Mouse (Mus musculus) retina, adult 2 months (tissue): ENCODE results near the gene Atxn1.

ENCODE experiments used
- DNase-seq: peaks from one replicate; pipeline ENCODE4 v3.0.0-alpha.2; 2012; ENCODE audit warnings: low read depth, low spot score

The Atxn1 gene

DNA sequence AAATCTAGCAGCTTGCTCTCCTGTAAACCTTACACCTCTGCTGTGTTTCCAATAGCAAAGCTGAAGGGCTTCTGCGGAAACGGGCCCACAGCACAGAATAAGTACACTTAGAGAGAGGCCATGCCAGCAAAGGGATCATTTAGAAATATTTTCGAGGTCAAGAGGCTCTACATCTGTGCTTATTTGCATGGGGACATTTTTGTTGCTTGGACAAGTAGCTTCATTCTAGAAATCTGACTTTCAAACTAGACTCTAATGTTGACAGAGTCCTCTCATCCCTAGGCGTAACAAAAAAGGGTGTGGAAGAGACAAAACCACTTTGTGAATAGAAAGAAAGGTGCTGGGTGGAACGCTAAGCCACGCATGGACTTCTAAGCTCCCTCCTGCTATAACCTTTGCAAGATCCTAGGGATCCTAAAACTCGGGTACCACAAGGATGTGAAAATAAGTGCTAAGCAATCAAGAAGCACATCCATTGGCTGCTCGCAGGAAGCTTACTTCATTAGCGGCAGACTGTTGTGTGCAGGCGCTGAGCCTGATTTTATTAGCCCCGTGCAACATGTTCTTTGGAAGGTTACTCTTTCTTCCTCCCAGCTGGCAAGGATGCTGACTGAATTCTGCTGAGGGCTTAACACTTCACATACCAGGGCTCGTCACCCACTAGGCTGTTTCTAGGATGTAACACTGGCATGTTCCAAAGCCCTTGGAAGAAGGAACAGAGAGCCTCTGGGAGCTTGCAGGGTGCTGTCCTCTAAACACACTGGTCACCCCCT lies 334.1 kb downstream of the Atxn1 start:
- no peak for DNase-seq

DNA sequence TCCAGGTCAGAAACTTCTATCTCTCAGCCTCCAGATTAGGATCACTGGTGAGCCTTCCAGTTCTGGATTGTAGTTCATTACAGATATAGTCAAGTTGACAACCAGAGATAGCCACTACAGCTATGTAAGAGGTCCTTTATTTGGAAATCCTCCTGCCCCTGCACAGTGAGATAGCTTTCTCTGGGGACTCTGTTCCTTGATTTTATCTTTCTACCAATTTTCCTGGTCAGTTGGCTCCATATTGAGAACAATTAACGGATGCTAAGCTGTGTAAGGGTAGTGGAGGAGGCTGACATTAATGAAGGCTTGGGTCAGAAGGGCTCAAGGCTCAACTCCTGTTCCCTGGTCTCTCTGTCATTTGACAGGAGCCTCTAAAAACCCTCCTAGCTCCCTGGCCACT lies 335.1 kb downstream of the Atxn1 start:
- no peak for DNase-seq

DNA sequence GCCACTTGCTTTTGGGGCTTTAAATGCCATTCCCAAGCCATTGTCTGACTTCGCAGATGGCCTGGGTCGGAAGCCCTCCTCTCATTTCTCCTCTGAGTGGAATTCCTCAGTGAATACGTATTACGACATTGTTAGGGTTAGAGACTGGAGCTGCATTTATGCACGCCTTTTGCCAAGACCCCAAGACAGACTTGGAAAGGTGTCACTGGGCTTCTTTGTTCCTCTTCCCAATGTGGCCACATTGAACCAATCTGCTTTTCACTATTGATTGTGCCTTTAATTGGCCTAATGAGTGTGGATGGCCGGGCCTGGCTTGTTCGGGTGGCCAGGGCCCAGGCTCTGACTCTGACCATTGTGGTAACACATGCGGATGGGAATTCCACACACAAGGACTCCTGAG lies 336.5 kb downstream of the Atxn1 start:
- no peak for DNase-seq

DNA sequence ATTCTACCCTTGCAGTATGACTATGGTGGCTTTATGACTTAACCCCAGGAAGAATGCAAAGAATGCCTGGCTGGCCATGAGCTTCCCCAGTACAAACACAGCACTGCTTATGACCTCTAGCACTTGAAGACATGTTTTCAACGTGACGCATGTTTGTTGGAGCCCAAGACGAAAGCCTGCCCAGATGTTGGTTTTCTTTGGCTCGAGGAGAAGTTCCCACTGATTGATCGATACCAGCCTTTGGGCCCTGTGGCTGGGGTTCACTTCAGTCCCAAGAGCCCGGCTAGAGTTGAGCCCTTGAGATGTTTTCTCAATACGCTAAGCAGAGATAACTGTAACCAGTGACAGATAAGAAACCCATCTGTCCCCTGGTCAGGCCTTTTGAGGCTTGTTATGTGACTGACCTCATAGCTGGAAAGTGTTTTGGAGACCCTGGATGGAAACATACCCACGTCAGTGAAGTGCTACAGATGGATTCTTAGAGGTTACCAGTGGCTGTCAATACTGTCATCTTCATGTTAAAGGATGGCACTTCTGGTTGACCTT lies 337.5 kb downstream of the Atxn1 start:
- DNase-seq, result no peak

DNA sequence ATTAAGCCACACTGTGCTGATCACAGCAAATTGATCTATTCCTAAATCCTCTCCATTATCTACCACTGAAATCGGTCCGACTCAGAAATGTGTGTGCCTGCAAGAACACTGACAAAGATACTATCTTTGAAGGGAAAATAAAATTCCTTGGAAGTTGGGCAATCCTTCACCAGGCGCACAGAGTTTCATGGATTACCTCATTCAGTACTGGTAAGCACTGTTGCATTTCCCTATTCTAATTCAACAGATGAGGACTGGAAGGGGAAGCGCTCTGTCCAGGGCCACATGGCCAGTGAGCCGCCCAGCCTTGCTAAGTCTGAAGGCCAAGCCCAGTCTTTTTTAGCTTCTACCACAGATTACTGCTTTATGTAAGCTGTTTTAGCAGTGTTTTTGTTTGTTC lies 339.1 kb downstream of the Atxn1 start:
- no peak for DNase-seq

DNA sequence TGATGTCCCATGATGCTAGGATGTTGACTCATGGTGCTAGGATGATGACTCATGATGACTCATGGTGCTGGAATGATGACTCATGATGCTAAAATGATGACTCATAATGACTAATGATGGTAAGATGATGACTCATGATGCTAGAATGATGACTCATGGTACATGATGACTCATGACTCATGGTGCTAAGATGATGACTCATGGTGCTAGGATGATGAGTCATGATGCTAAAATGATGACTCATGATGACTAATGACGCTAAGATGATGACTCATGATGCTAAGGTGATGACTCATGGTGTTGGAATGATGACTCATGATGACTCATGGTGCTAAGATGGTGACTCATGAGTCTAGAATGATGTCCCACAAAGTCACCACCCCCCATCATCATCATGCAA lies 341.0 kb downstream of the Atxn1 start:
- no peak for DNase-seq

DNA sequence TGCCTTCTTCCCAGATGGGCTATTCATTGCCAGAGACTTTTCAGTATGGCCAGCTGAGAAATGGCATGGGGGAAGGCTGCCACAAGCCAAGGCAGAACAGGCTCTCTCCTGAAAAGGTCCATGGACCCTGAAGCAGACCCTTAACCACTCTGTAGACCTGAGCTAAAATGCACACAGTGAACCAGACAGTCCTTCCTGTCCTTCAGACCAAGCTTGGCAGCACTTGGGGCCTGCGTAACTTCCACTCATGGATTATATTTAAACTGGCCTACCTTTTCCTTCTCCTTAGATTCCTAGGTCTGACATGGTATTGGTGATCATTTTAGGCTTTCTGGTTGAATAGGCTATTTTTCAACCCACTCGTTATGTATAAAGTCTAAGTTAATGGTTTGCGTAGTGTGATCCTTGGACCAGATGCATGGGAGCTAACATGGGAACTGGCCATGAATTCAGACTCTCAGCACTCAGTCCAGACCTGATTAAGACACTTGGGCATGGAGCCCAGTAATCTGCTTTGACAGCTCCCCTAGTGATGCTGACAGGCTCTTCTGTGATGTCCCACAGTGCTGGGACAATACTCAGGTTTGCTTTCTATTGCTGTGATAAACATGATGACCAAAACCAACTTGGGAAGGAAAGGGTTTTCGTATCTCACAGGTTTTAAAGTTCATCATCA lies 341.8 kb downstream of the Atxn1 start:
- no peak for DNase-seq

DNA sequence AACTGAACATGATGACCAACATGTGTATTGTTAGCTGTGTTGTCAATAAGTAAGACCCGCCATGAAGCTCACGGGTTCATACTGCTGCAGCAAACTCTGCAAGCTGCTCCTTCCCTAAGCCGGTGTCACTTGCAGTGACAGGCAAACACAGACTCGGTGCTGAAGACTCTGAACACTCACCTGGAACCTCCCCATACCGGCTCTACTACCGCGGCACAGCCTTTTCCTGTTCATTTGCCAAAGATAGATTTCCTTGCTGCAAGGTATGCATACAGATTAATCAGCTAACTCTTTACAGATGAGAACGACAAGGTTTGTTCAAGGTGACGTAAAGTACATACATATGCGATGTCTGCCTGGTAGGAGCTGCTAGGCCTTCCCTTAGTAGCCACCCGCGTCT lies 344.1 kb downstream of the Atxn1 start:
- no peak for DNase-seq

DNA sequence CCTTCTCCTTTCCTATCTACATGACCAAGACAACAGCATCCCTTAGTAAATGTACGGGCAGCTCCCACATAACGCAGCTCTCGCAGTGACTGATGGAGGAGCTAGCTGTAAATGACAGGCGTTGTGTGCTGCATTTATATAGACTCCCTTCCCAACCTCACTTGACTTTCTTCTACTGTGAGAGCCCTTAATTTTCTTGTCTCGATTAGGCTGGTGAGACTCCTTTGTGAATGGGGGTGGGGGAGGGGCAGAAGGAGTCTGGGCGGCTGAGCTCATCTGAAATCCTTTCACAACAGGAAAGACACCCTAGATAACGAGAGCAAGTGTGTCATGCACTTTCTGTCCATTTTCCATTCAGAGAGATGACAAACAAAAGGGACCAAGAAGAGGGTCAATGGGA lies 344.5 kb downstream of the Atxn1 start:
- DNase-seq, result no peak

DNA sequence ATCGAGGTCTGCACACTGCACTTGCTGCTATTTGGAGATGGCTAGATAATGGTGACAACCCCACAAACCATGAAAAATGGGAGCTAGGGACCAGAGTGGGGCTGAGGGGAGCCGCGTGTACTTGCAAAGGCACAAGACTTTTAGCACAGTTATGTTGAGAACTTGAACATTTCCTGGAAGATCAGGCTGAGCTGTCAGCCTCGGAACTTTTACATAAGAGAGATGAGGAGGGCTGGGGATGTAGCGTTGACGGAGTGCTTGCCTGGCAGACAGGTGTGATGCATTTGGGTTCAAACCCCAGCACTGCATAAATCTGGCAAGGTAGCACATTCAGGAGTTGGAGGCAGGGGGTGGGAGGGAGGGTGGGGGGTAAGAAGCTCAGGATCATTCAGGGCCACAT lies 346.8 kb downstream of the Atxn1 start:
- no peak for DNase-seq

DNA sequence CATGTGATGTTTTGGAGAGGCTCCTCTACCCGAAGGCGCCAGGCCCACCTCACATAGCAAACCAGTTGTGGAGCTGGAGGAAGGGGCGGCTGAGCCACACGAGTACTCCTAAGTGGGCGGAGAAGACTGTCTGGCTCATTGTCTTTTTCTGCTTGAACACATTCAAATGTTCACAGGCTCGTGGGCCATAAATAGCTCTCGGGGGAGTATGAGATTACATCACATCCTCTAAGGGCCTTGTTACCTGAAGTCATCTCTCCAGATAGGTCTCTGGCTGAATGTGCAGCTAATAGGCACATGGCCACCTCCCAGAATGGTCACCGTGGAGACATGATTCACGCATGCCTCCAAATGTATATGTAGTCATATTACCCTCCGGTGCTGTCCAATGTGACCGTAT lies 350.0 kb downstream of the Atxn1 start:
- DNase-seq, result no peak

DNA sequence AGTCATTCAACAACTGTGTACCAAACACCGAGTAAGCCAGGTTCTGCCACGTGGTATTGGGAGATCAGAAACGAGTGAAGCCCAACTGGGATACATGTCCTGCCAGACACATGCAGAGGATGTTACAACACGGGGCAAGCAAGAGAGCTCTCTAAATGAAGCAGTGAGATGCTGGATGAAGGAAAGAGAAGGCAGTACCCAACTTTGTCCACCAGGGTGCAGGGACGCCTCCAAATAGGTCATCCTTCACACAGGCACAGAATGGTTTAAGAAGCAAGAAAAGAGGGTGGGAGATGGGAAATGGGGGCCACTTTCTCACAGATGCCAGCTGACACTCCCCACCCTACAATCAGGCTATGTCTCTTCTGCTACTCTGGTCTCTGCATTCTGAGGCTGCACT lies 351.5 kb downstream of the Atxn1 start:
- peak; percentile 15 for DNase-seq

DNA sequence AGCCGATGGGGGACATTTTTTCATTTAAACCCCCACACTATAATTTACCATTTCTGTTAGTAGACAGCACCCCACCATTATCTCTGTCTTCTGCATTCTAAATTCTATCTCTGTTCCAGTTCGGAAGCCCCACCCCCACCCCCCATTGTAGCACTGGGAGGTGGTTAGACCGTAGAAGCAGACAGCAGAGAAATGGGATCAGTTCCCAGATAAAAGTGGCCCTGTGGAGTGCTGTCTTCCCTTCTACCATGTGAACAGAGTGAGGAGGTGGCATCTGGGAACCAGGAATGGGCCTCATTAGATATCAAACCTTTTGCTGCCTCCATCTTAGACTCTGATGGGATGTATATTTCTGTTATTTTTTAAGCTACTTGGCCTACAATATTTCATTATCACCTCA lies 353.3 kb downstream of the Atxn1 start:
- DNase-seq, result no peak

DNA sequence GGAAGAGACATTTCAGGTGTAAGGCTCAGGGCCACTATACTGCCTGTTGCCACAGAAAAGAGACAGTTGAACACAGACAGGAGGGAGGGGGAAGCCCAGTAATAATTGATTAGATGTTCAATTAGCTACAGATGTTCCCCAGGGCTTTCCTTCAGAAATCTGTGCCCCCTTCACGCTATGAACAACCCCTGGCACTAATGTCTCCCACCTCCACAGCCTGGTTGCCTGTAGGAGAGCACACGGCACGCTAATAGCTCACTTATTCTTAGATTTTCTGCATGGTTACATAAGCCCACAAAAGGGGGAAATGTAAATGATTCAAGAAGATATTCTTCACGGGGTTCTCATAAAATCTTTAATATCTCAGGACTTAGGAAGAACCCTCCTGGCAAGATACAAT lies 355.3 kb downstream of the Atxn1 start:
- DNase-seq, result no peak

DNA sequence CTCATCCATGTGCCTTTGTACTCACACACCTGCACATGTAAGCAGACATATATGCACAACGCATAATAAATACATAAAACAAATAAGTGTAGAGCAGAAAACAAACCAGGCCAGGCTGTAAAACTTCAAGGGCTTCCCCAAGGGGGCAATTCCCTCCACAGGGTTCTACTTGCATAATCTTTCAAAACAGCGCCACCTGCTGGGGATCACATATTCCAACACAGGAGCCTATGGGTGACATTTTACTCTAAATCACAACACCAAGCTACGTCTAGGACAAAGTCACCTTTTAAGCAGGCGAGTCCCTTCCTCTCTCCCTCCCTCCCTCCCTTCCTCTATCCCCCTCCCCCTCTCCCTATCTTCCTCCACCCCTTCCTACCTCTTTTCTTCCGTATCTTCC lies 356.2 kb downstream of the Atxn1 start:
- DNase-seq, result no peak

DNA sequence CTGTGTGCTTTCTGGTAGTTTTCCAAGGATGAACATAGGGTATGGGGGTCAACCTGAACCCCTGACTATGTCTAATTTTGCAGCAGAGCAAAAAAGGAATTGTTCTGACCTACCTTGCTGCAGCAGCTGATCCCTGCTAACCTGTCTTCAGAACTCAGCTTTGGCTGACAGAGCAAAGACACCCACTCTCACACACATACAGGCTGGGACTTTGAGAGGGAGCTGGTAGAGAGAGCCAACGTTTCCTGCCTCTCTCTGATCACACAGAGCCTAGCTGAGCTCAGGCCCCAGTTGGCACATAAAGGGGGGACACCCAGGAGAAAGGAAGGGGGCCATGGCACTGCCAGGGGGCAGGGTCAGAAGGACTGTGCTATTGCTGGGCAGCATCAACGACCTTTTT lies 356.9 kb downstream of the Atxn1 start:
- no peak for DNase-seq

DNA sequence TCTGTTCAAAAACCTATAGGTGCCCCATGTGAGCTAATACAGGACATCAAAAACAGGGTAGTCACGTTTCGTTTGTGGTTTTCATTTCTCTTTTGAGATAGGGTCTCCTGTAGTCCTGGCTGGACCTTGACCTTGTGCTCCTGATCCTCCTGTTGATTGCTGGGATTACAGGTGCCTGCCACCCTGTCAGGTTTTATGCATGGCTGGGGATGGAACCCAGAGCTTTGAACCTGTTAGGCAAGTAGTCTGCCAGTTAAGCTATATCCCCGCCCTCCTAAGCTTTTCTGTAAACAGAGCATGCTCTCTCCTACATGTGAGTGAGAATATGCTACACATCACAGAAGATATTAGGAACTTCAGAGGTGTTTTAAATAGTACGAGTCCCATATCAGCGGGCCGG lies 361.2 kb downstream of the Atxn1 start:
- no peak for DNase-seq

DNA sequence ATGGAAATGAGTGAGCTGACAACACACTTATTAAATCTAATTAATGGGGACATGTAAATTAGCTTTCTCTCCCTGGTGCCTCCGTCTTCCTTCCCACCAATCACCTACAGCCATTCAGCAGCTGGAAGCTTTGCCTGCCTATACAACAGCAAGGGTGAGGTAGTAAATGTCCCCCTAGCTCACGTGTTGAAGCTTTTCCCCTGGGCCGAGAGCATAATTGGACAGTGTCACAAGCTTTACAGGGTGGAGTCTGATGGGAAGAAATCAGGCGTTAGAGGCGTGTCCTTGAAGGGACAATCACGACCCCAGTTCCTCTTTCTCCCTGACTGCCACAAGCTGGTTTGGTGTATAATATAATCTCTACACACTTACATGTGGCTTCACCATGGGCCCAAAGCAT lies 364.4 kb downstream of the Atxn1 start:
- DNase-seq, result no peak

DNA sequence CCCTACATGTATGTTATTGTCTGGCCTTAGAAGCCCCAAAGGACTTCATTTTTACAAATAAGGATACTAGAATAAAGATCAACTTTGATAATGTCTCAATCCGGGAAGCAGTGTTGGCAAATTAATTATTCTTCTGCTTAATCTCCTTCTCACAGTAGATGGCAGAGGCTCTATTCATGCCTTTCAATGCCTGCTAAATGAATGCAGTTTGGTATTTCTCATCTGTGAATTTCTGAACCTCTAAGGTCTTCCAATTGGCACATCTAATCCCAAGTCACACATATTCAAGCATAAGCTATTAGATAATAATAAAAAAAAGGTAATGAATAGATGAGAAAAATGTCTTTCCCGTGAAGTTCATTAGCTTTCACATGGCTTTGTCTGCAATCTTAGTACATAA lies 365.0 kb downstream of the Atxn1 start:
- no peak for DNase-seq

DNA sequence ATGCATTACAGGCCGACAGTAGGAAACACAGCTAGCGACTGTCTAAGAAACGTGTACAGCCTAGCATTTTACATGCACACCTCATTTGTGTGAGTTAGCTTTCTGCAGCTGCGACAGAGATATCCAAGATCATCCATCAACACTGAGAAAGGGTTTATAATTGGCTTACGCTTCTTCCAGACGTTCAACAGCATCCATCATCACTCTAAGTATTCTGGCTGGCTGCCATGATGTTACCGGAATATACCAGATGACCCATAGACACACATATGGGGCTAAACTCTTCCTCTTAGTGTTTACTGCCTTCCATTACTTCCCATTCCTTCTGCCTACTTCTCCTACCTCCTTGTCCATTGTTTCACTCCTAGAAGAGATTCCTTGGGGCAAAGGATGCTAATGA lies 369.4 kb downstream of the Atxn1 start:
- no peak for DNase-seq

DNA sequence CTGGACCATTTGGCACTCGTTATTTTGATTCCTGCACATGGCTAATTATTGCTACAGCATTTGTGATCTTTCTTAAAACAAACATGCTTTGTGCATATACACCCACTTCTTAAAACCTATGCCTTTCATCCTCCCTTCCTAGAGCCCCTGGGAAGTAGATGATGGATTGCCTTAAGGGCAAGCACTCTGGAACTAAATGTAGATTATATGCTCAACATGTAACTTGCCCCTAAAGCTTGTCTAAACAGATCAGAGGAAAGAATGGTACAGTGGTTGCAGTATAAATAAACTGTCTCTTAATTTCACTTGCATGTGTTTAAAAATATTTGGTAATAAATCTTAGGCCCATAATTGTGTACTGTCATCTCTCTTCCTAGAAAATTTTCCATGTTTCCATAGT lies 370.9 kb downstream of the Atxn1 start:
- DNase-seq, result no peak

DNA sequence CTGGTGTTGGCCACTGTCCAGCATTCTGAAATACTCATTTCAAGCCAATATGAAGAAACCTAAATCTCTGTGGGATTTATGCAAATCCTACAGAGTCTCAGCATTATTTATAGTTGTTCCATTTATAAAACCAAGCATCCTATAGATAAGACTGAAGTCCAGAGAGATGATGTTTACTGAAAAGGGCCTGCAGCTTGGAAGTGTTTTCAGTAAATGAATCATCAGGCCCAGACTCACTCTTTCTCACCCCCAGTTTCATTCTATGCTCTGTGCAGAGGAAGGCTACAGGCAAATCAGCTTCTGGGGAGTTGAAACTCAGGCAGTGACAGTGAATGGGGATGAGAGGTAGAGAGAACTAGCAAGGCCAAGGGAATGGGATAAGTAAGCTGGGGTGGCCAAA lies 373.9 kb downstream of the Atxn1 start:
- DNase-seq, result no peak

DNA sequence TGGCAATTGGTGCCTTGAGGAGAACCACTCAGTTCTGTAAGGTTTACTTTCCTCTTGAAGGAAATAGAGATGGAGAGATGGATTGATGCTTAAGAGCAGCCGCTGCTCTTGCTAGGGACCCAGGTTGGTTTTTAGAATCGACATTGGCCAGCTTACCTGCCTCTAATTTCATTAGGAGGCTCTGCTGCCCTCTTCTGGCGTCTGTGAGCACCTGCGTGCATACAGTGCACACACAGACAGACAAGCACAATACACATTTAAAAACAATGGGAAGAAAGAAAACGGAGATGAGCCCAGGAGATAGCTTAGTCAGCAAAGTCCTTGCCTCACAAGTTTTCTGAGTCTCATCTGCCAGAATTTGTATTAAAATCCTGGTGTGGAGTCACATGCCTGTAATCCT lies 381.7 kb downstream of the Atxn1 start:
- no peak for DNase-seq
